Mouse (Mus musculus) T-helper 2 cell (primary cell): ENCODE results near the gene Btnl9.

Source experiments
- in situ Hi-C: fragments of 300-600 bp; cut with MboI, MseI; formaldehyde crosslinking; loops from one replicate; pipeline ENCODE4 v1.15.1; 2025; ENCODE audit warnings: high pct_unique_total_duplicates

Btnl9 gene

GRCm38 (mm10) chr11:49186955-49187488 is at the start of gene Btnl9:
Gene Btnl9 (minus strand): TSS chr11:49187159.
- in situ Hi-C loops = loop anchor here (25.0 kb wide), 1 partner anchor 375 kb away; the partner anchor contains the start of gene Olfr1380

- in situ Hi-C loops = no loop called here
Measured at GRCm38 (mm10) chr11:49235459-49236207, 48.7 kb upstream of the Btnl9 start.

- in situ Hi-C loops = no loop called here
Measured at GRCm38 (mm10) chr11:49232781-49233180, 45.8 kb upstream of the Btnl9 start.

- in situ Hi-C loops = no loop called here
Measured at GRCm38 (mm10) chr11:49224455-49224854, 37.5 kb upstream of the Btnl9 start.

- in situ Hi-C loops = no loop called here
Measured at GRCm38 (mm10) chr11:49219271-49219670, 32.3 kb upstream of the Btnl9 start.

GRCm38 (mm10) chr11:49213505-49213904 is 26.5 kb upstream of the Btnl9 start:
- in situ Hi-C loops = no loop called here

GRCm38 (mm10) chr11:49212577-49212976 is 25.6 kb upstream of the Btnl9 start:
- in situ Hi-C loops = no loop called here

GRCm38 (mm10) chr11:49207495-49207894 is 20.5 kb upstream of the Btnl9 start:
- in situ Hi-C loops = no loop called here

- in situ Hi-C loops = no loop called here
Measured at GRCm38 (mm10) chr11:49205080-49205590, 18.2 kb upstream of the Btnl9 start.

GRCm38 (mm10) chr11:49203771-49204497 is 17.0 kb upstream of the Btnl9 start:
- in situ Hi-C loops = loop anchor here (5.0 kb wide), 2 partner anchors 58 to 417 kb away; no protein-coding TSS in a partner anchor

GRCm38 (mm10) chr11:49203129-49203768 is 16.3 kb upstream of the Btnl9 start, which contains the start of gene Zfp62:
Gene Zfp62 (plus strand): TSS chr11:49203292.
- in situ Hi-C loops = loop anchor here (5.0 kb wide), 2 partner anchors 59 to 416 kb away; no protein-coding TSS in a partner anchor

GRCm38 (mm10) chr11:49202523-49203061 is 15.6 kb upstream of the Btnl9 start:
- in situ Hi-C loops = loop anchor here (5.0 kb wide), 2 partner anchors 60 to 415 kb away; no protein-coding TSS in a partner anchor

GRCm38 (mm10) chr11:49202071-49202470 is 15.1 kb upstream of the Btnl9 start:
- in situ Hi-C loops = loop anchor here (5.0 kb wide), 2 partner anchors 60 to 415 kb away; no protein-coding TSS in a partner anchor

GRCm38 (mm10) chr11:49201142-49201541 is 14.2 kb upstream of the Btnl9 start:
- in situ Hi-C loops = loop anchor here (5.0 kb wide), 2 partner anchors 61 to 414 kb away; no protein-coding TSS in a partner anchor

- in situ Hi-C loops = loop anchor here (5.0 kb wide), 2 partner anchors 62 to 413 kb away; no protein-coding TSS in a partner anchor
Measured at GRCm38 (mm10) chr11:49200666-49201065, 13.7 kb upstream of the Btnl9 start.

- in situ Hi-C loops = loop anchor here (25.0 kb wide), 1 partner anchor 366 kb away; the partner anchor contains the start of gene Olfr1380
Measured at GRCm38 (mm10) chr11:49195819-49196322, 8.9 kb upstream of the Btnl9 start.

GRCm38 (mm10) chr11:49194771-49195170 is 7.8 kb upstream of the Btnl9 start:
- in situ Hi-C loops = loop anchor here (25.0 kb wide), 1 partner anchor 368 kb away; the partner anchor contains the start of gene Olfr1380

- in situ Hi-C loops = loop anchor here (25.0 kb wide), 1 partner anchor 371 kb away; the partner anchor contains the start of gene Olfr1380
Measured at GRCm38 (mm10) chr11:49191083-49191482, 4.1 kb upstream of the Btnl9 start.

GRCm38 (mm10) chr11:49189737-49190136 is 2.8 kb upstream of the Btnl9 start:
- in situ Hi-C loops = loop anchor here (25.0 kb wide), 1 partner anchor 373 kb away; the partner anchor contains the start of gene Olfr1380

GRCm38 (mm10) chr11:49187701-49188100 is 742 bp upstream of the Btnl9 start:
- in situ Hi-C loops = loop anchor here (25.0 kb wide), 1 partner anchor 375 kb away; the partner anchor contains the start of gene Olfr1380
